Mouse (Mus musculus) small intestine, adult 2 months (tissue): Measurements from ENCODE around the gene Foxp1. TPM values are rescaled to one million over a fixed set of nuclear protein-coding genes. Genes with fewer than 3 reads are reported as not detected.

Experiments
- H3K27ac ChIP-seq: fragments of 200-500 bp; 2 replicates; pipeline ENCODE4 v1.5.1; 2012; ENCODE audit warnings: low read depth, low read length, control low read depth, inconsistent platforms; ENCODE audit not compliant: insufficient read depth
- H3K27me3 ChIP-seq: fragments of 200-500 bp; 2 replicates; pipeline ENCODE4 v1.6.1; 2012; ENCODE audit warnings: mild to moderate bottlenecking, moderate library complexity, low read length, inconsistent platforms; ENCODE audit not compliant: control insufficient read depth, insufficient read depth
- H3K36me3 ChIP-seq: fragments of 200-500 bp; 2 replicates; pipeline ENCODE4 v1.6.1; 2012; ENCODE audit warnings: mild to moderate bottlenecking, low read length, control low read depth, inconsistent platforms; ENCODE audit not compliant: control insufficient read depth, insufficient read depth
- H3K4me1 ChIP-seq: fragments of 200-500 bp; 2 replicates; pipeline ENCODE4 v1.6.1; 2012; ENCODE audit warnings: low read length, inconsistent platforms, mixed read lengths; ENCODE audit not compliant: control insufficient read depth, insufficient read depth, insufficient read length
- H3K4me3 ChIP-seq: fragments of 200-500 bp; 2 replicates; pipeline ENCODE4 v1.5.1; 2012; ENCODE audit warnings: low read depth, mild to moderate bottlenecking, control low read depth, inconsistent platforms, low read length, moderate library complexity
- CTCF ChIP-seq: fragments of 200-500 bp; IDR thresholded peaks from 2 replicates; pipeline ENCODE4 v1.5.1; 2012; ENCODE audit warnings: low read depth, mild to moderate bottlenecking, control low read depth, inconsistent platforms, low read length, moderate library complexity, mixed read lengths; ENCODE audit not compliant: insufficient replicate concordance, insufficient read length; ENCODE audit errors: extremely low read depth
- POLR2A ChIP-seq: fragments of 200-500 bp; IDR thresholded peaks from 2 replicates; pipeline ENCODE4 v1.6.1; 2012; ENCODE audit warnings: low read depth, mild to moderate bottlenecking, control low read depth, inconsistent platforms, low read length, moderate library complexity
- WGBS: fragments of 180-500 bp; shearing (Covaris S2); methylation state at CpG from one replicate; pipeline ENCODE4 v1.1.7; 2018; 5-methylcytosine and 5-hydroxymethylcytosine counted together
- polyA plus RNA-seq: library from polyadenylated mRNA; depleted of rRNA; stranded (reverse); fragments of >200 nt; gene quantifications from 2 replicates; pipeline ENCODE4 v1.2.3, GENCODE M21; 2012

Gene Foxp1
- polyA plus RNA-seq, 1 experiment: 52.2 TPM

- Histone ChIP-seq H3K36me3 (no peaks in the 10 kb centered on the region), H3K27ac (no peak overlapping the region), H3K4me3 (no peak overlapping the region), H3K4me1 (no peaks in the 10 kb centered on the region; the same call in 1 of the 2 replicates), H3K27me3 (no peaks in the 10 kb centered on the region)
- 77% methylated on average over 6 of the region's 6 CpGs for WGBS
- TF ChIP-seq CTCF: no peak
- TF ChIP-seq POLR2A: no peak
Measured at GRCm38 (mm10) chr6:98987533-98988169, 534.9 kb downstream of the Foxp1 start.

GRCm38 (mm10) chr6:98985452-98985851 lies 537.1 kb downstream of the Foxp1 start:
- no peaks in the 10 kb centered on the region; the same call in 1 of the 2 replicates for H3K4me1 ChIP-seq

GRCm38 (mm10) chr6:98984626-98985025 lies 537.9 kb downstream of the Foxp1 start:
- 83% methylated on average over 6 of the region's 6 CpGs for WGBS
- H3K4me1 ChIP-seq: no peaks in the 10 kb centered on the region; the same call in 1 of the 2 replicates
- no peaks in the 10 kb centered on the region for H3K27me3 ChIP-seq
- TF ChIP-seq CTCF (no peak), POLR2A (no peak)
- no peak overlapping the region for H3K4me3 ChIP-seq
- H3K27ac ChIP-seq: no peak overlapping the region
- no peaks in the 10 kb centered on the region for H3K36me3 ChIP-seq

More at GRCm38 (mm10) chr6:98985452-98985851, 537.1 kb downstream of the Foxp1 start:
- Histone ChIP-seq H3K27me3 (no peaks in the 10 kb centered on the region), H3K4me3 (no peak overlapping the region), H3K27ac (no peak overlapping the region), H3K36me3 (no peaks in the 10 kb centered on the region)
- TF ChIP-seq POLR2A (no peak), CTCF (no peak)
- 64% methylated on average over 2 of the region's 2 CpGs for WGBS

- Histone ChIP-seq H3K27me3 (no peaks in the 10 kb centered on the region), H3K27ac (no peak overlapping the region), H3K4me3 (no peak overlapping the region), H3K36me3 (no peaks in the 10 kb centered on the region), H3K4me1 (no peaks in the 10 kb centered on the region; the same call in 1 of the 2 replicates)
- TF ChIP-seq CTCF (no peak), POLR2A (no peak)
- WGBS: 79% methylated on average over 2 of the region's 2 CpGs
Measured at GRCm38 (mm10) chr6:98984026-98984425, 538.5 kb downstream of the Foxp1 start.

GRCm38 (mm10) chr6:98983311-98983838 lies 539.1 kb downstream of the Foxp1 start:
- H3K27me3 ChIP-seq: no peaks in the 10 kb centered on the region

GRCm38 (mm10) chr6:98981265-98981664 lies 541.3 kb downstream of the Foxp1 start:
- TF ChIP-seq CTCF (no peak), POLR2A (no peak)
- Histone ChIP-seq H3K4me1 (no peaks in the 10 kb centered on the region; the same call in 1 of the 2 replicates), H3K27ac (no peak overlapping the region), H3K4me3 (no peak overlapping the region), H3K36me3 (peaks cover 14% of the 10 kb centered on the region), H3K27me3 (no peaks in the 10 kb centered on the region)
- 85% methylated on average over 6 of the region's 6 CpGs for WGBS

More at GRCm38 (mm10) chr6:98983311-98983838, 539.1 kb downstream of the Foxp1 start:
- TF ChIP-seq CTCF (no peak), POLR2A (no peak)
- WGBS: 94% methylated on average over 3 of the region's 3 CpGs
- no peak overlapping the region for H3K27ac ChIP-seq
- H3K4me1 ChIP-seq: no peaks in the 10 kb centered on the region; the same call in 1 of the 2 replicates
- no peaks in the 10 kb centered on the region for H3K36me3 ChIP-seq
- no peak overlapping the region for H3K4me3 ChIP-seq

GRCm38 (mm10) chr6:98980432-98980831 lies 542.1 kb downstream of the Foxp1 start:
- 73% methylated on average over 7 of the region's 7 CpGs for WGBS
- peaks cover 17% of the 10 kb centered on the region for H3K36me3 ChIP-seq

More at GRCm38 (mm10) chr6:98980432-98980831, 542.1 kb downstream of the Foxp1 start:
- Histone ChIP-seq H3K27me3 (no peaks in the 10 kb centered on the region), H3K4me1 (no peaks in the 10 kb centered on the region), H3K27ac (no peak overlapping the region), H3K4me3 (no peak overlapping the region)
- TF ChIP-seq CTCF (no peak), POLR2A (no peak)
